ENCODE assay signal across 20 mouse cellular contexts in the genomic region with DNA sequence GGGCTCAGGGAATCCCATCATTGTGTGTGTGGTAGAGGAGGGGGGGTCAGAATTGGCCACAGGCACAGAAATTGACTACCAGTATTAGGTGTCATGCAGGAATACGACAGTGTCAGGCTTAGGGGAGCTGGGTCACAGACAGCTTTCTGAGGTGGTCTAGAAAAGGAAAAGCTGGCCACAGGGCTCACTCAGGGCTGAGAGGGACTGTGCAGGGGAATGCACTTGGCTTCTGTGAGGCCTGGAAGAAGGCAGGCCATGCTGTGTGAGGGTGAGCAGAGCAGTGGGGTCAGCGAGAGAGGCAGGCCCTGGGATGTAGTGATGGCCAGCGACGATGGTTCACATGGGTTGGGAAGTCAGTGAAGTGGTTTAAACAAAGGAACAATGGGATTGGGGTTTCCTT.
"Had no signal": no experiment of that assay in that cellular context is flagged by ENCODE, and none has a peak within 500 bp of the region (broad histone marks: within the 10 kb centered on the region; RNA-seq: fewer than 3 reads in every experiment).

No protein-coding gene starts in this region.

- DNase-seq: liver, postnatal 0 days; lung, adult 2 months; lung, postnatal 14 days; lung, postnatal 36 days; retina, postnatal 1 day; right cerebral cortex, adult 18-20 months; right cerebral cortex, postnatal 25 days; right cerebral cortex, postnatal 4 days; spleen, adult 18-20 months; thymus, adult 18-20 months; thymus, postnatal 14 days; thymus, postnatal 36 days had no signal

- H3K9ac ChIP-seq: liver, postnatal 0 days; lung, embryonic 15.5 days; midbrain, embryonic 13.5 days; neural tube, embryonic 13.5 days; neural tube, embryonic 15.5 days had no signal

- H3K4me3 ChIP-seq: lung, embryonic 15.5 days; megakaryocyte, embryonic 14.5 days; midbrain, embryonic 13.5 days; neural tube, embryonic 13.5 days; neural tube, embryonic 15.5 days had no signal

- H3K27ac ChIP-seq: lung, embryonic 15.5 days; macrophage; midbrain, embryonic 13.5 days; neural tube, embryonic 13.5 days; neural tube, embryonic 15.5 days had no signal

- H3K9me3 ChIP-seq: lung, embryonic 15.5 days; midbrain, embryonic 13.5 days; neural tube, embryonic 13.5 days; neural tube, embryonic 15.5 days had no signal

- H3K4me2 ChIP-seq: lung, embryonic 15.5 days; midbrain, embryonic 11.5 days; midbrain, embryonic 13.5 days; neural tube, embryonic 13.5 days; neural tube, embryonic 15.5 days had no signal

- H3K27me3 ChIP-seq: lung, embryonic 15.5 days; megakaryocyte, embryonic 14.5 days; midbrain, embryonic 13.5 days; neural tube, embryonic 13.5 days; neural tube, embryonic 15.5 days had no signal

- ATAC-seq: liver, postnatal 0 days; lung, postnatal 0 days; midbrain, embryonic 13.5 days had no signal

- H3K4me1 ChIP-seq: lung, embryonic 15.5 days; midbrain, embryonic 13.5 days; neural tube, embryonic 13.5 days; neural tube, embryonic 15.5 days had no signal
